Mouse (Mus musculus): ENCODE results near the gene Rin2.

The Rin2 gene

DNA sequence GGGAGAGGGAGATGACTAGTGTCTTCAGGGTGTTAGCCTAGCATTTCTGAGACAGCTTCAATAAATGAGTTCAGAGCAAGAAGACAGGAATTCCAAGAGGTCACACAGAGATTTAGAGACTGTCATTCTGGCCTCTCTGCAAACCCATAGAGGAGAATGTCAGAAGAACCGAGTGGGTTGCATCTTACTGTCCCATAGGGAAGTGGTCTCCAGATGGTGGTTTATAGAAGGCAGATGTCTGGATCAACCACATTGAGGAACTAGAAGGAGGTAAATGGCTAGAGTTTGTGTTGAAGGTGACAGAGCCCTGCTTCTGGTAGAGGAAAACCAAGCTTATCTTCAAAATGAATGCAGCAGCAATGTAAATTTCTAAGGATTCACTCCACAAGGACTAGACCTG, 61.5 kb downstream of the Rin2 start:
- no peak for DNase-seq

DNA sequence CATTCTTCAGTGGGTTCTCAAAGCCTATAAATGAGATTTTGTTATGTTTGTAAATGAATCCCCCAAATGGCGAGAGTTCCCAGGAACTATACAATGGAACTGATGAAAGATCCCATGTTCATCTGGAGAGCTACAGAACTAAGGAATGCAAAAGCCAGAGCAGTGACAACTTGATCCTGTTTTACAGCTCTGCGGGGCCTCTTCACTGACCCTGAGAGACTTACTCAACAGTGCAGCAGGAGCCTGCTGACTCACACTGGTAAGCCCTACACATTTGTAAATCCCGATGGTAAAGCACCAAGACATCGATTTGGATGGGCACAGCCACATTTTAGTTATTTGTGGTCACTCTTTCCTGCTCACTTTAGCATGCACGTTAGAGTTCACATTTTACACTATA, 62.2 kb downstream of the Rin2 start:
- DNase-seq: no peak

DNA sequence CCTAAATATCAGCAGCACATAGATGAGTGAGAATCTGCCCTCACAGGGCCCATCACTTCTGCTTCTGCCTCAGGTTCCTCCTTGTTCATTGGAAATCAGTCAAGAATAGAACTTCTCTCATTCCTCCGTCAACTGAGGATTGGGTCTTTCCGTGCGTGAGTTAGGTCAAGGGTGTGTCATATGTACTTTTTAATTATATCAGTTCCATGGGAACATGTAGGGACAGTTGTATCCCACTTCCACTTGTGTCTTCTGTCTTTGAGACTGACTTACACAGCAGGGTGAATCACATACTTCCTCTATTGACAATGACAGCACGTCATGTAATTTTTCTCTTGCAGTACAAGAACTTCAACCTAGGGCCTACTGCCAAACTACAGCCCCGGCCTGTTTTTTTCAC, 65.7 kb downstream of the Rin2 start:
- no peak for DNase-seq

DNA sequence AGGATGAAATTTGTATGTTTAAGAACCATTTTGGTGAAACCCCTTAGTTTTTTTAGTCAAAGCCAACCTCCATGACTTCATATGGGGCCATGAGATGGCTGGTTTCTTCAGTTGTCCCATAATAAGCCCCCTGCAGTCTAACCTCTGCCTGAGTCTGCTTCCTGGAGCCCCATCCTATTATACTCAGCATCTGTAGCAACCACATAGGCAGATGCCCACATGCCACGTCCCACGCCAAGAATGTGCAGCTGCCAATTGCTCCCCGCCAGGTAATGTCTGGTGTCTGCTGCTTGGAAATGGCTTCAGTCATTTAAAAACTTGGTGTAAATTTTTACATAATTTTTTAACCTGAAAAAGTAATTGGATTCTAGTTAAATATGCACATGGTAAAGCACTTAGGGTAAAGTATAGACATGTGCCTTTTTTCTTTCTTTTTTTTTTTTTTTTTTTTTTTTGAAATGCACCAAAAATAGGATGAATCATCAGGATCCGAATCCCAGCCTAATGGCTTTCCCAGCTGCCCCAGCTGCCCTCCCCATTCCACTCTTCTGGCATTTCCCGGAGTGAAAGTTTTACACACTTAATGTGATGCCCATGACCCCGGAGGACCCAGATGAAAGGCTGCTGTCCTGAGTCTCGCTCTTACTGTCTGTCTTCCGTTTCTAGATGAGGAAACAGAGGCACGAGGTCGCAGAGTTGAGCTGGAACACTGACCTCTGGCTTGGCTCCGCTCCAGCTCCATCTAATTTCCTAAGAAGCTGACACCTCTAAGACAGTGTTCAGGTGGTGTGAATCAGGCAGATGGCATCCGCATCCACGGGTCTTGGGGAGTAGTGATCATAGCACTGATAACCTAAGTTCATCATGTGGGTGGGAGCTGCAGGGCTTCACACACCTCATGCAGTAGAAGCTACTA, 68.0 kb downstream of the Rin2 start:
- no peak for DNase-seq

DNA sequence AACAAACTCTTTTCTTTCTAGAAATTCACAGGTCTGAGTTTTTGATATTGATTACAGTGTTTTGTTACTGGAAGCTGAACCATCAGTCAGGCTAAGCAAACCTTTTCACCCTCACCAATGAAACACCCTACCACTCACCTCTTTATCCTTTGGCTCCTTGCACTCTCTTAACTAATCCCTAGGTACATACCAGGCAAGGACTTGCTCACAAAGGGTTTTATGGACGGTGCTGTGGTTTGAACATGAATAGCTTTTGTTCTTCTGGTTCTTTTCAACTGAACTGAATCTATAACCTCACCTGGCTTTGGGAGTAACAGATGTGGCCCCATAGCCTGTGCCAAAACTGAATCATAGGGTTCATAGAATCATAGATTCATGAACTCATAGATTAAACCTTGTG, 71.4 kb downstream of the Rin2 start:
- no peak for DNase-seq

DNA sequence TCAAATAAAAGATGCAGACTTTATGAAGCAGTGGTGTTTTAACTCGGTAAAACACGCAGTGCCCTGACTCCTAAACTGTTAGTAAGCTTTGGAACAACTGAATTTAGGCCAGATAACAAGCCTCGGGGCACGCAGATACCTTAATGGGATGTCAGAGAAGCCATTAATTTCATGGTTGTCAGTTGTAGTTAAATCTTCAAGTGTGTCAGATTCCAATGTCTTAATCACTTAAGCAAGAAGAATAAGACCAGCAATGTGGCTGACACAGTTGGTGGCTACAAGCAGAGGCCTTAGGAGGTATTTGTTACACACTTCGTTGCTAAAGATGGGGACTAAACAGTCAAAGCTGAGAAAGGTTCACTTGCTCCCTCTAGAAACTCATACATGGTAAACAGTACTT, 74.6 kb downstream of the Rin2 start:
- DNase-seq: no peak

DNA sequence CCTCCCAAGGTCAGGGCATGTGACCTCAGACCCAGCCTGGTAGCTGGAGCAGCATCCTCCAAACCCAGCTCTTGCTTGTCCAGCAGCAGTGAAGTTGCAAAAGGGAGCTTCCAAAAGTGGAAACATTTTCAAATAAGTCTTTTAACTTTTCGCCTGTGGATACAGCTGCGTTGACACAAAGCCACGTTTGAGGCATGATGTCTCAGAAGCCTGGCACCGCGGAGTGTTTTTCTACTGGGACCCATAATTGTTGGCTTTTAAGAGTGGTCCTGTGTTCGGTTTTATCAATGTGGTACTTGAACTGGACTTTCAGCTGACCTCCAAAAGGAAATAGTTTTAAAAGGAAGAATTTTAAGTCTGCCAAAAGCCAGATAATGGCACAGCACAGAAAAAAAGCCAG, 77.6 kb downstream of the Rin2 start:
- DNase-seq: no peak

DNA sequence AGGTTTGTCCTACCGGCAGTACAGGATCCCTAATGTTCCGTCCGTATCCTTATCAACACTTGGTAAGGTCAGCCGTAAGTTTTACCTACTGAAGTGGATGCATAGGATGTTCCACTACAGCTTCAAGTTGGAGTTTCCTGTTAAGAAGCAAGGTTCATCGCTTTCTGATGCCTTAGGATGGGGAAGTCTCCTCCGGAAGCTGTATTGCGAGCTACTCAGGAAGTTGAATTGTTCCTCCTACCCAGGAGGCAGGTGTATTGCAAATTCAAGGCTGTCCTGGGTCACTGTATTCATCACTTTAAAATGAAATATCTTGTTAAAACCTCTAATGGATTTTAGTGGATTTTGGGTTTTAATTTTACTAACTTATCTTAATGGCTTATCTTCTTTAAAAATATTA, 79.0 kb downstream of the Rin2 start:
- no peak for DNase-seq

DNA sequence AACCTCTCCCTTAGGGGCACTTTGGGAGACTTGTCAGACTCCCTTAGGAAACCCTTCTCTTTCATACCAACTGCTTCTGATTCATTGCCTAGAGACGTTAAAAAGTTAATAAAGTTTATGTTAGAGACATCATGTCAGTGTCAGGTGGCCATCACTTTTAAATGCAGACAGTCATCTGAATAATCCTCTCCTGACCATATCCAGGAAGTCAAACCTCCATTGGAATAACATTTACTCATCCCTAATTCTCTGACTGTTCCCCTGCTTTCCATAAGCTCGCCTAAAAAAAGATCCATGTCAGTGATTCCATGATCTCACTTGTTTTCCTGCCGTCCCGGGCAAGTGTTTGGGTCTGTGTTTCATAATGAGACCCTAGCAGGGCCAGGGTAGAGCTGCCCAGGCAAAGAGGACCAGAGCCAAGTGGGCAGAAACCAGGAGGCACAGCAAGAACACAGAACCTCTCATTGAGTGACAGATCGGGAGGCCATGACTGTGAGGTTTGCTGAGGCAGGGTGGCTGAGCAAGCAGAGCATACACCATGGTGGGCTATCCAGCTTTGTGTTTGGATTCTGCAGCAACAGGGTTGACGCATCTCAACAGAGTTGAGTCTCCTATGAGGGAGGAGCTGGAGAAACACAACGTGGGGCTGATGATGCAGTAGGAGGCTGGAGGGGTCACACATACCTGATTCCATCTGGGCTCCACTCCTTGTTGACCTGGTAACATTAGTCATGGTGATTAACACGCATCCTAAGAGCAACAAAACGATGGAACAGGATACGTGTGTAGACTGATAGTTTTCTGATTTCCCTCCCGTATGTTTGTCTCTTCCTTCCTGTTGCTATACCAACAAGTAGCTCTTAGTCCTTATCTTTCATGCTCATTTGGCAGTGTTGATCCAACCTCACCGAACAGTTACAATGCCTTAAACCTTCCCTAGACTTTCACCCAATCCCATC, 81.1 kb downstream of the Rin2 start:
- DNase-seq: no peak

DNA sequence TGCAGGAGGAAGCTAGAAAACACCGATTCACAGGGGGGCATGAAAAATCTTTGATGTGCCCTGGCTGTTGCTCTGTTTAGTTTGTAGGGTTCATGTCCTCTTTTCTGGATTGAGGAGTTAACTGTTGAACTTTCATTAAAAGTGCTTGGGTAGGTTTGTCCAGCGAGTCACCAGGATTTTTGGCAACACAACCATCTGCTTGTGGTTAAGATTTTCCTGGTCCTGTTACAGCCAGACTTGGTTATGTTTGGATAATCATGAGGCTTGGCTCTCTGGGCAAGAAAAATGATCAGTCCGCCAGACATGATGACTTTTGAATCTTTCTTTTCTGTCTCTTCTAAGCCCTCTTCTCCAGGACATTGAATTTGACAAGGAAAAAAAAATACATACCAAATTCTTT, 85.1 kb downstream of the Rin2 start:
- DNase-seq: no peak

DNA sequence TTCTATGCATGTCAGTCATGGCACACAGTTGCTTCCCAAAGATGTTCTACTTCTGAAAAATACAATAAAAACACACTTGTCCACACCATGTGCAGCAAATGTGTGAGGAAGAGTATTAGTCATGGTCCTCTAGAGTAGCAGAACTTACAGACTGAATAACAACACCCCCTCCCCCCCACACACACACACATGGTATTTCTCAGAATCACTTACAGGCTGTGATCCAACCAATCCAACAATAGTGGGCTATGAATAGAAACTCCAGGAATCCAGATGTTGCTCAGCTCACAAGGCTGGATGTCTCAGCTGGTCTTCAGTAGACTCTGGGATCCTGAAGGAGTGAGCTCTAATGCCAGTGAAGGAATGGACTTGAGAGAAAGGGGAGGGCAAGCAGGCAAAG, 86.4 kb downstream of the Rin2 start:
- DNase-seq: no peak

DNA sequence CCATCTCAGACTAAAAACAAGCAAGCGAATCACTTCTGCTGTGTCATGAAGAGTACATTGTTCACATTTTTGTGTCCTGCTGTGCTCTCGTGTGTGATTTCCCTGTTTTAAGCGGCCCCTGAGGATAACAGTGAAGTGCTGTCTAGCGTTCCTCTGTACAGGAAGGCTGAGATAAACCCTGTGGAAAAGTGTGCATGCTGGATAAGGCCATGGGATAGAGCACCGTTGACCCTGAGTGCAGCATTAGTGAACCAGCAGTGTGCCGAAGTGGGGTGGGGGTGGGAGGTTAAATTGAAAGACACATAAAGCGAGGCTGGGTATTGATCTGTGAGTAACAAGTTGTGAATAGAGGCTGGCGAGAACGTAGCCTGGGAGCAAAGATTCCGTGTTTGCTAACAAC, 94.9 kb downstream of the Rin2 start:
- no peak for DNase-seq

DNA sequence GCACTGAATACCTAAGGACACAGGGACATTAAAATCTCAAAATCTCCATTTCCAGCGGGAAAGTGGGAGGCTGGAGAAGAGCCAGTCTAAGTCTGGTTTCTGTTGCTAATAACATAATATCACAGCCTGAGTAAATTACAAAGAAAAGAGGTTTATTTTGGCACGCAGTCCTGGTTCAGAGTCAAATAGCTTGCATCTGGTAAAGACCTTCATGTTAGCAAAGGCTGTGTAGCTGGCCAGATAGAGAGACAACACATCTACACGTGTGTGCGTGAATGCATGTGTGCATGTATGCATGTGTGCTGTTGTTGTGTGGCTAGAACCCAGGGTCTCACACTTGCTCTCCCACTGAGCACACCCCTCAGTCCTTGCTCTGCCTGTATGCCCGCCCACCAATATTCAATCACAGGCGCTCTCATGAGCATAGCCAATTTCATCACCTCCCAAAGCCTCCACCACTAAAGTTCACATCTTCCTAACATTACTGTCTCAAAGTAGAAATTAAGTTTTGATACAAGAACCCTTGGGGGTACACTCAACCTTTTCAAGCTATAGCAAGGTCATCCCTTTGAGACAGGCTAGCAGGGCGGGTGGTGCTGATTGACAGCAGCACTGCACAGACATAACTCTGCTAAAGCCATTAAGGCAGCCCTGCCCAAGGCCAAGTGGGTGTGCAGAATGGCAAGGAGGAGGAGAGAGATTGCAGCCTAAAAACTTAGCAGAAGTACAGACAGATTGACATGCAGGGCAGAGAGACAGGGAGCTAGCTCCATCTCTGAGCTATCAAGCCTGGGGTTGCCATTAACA, 95.9 kb downstream of the Rin2 start:
- DNase-seq: no peak

DNA sequence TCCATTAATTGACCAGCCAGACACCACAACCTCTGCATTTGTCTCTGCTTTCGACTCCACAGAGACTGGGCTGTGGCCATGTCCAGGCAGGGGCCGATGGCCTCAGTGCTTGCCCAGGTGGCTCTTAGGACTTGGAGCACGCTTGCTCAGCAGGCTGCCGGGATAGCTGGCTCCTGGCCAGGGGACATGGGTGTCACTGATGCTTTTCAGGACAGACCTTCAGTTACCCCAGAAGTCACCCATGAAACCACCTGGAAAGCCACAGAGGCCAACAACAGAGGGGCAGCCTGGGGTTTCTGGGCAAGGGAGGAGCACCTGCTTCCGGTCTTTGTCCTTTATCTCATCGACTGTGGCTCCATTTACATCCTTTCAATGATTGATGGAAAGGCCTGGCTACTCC, 108.2 kb downstream of the Rin2 start:
- DNase-seq: peak; percentile 65

DNA sequence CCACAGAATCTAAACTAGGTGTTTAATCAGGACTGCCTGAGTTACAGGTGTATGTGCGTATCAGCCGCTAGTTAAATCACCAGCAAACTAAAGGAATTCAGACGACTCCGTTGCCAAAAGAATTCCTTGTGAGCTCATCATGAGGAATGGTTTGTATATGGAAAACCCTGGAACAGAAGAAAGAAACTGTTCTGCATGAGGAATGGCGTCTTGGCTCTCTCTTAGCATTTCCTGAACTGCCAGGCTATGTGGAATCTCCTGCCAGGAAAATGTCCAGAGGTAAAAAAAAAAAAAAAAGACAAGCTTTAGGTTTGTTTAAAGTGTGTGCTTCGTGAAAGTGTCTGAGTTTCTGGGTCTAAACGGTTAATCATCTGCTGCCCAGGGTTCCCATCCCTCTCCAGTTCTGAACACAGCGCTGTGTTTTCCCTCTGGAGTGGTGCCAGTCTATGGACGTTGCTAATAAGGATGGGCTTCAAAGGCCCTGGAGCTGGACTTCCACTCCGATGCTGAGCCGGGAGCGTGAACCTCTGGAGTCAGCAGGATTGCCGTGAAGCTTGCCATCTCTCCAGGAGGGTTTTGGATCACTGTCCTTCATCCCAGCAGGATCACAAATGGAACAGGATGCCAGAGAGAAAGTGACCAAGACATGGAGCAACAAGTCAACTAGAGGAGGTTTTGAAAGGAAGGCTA, 109.4 kb downstream of the Rin2 start:
- no peak for DNase-seq

DNA sequence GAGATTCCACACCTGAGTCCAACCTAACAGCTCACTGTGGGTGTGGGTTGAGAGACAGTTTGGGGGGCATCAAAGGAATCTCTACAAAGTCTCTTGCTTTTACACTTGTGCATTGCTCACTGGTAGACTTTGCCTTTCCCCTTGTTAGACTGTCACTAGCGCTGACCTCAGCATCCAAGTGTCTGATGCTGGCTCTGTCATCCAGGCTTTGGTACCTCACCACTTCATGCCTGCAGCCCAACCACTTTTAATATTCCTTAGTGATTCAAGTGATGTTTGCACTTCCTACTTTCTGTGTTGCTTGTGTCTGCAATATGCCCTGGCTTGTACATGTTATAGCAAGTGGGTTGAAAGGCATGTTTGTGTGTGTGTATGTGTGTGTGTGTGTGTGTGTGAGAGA, 109.9 kb downstream of the Rin2 start:
- no peak for DNase-seq

DNA sequence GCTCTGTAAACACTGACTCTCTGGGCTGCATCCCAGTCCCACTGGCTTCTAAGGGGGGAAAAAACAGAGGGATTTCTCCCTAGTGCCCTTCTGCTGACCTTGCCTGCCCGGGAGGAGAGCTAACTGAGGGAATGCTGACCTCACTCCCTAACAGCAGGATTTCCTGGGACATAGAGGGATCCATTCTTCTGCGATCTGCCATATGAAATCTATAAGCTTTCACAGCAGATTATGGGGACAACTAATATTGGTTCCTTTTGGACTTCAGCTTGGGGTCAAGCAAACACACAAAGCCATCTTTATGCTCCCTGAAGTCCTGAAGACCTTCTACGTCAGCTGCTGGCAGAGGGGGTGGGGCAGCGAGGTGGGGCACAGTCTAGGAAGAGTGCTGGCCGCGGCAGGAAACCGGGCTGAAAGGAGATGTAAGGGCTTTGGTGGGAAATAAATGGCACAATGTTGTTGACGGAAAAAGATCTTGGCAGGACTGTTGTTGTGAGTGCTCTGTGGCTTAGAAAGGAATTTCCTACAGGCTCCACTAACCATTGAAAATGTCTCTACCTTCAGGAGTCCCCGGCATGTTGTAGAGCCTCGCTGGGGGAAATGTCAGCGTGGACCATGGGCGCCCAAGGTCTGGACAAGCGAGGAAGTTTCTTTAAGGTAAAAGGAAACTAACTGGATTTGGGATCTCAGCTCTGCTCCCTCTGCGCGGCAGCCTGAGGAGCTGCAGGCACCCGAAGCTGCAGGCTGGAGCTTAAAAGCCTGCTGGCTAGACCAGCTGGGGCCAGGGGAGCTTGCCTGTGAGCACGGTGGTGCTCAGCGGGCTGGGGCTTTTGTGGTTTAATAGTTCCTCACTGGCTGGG, 111.0 kb downstream of the Rin2 start:
- peak; percentile 84 for DNase-seq

DNA sequence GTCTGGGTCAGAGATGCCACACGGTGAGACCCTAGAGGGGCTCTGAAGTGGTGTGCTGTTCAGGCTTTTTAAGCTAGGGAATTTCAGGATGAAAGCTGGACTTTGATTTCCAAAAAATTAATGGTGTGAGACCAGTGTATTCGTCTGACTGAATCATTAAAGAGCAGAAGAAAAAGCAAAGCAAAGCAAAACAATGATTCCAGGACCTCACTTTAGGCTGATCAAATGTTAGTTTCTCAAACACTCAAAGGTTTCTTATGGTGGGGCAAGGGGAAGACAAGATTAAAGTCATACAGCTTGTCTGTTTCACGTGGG, 111.6 kb downstream of the Rin2 start:
- DNase-seq: no peak

DNA sequence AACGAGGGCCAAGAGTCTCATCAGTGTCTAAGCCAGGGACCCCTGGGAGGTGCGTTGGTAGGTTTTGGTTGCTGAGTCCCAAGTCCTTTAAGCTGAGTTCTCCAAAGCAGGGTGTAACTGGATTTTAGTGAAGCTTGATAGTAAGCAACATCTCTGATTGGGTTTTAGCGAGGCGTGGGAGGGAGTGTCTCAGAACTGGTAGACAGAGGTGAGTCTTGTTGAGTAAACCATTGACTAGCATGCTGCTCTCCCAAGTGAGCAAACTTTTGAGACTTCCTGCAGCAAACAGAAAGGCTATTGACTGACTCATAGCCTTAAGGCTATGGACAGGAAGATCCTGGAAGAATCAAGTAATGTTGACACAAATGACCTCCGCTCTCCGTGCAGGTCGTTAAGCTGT, 112.5 kb downstream of the Rin2 start:
- DNase-seq: peak; percentile 67

DNA sequence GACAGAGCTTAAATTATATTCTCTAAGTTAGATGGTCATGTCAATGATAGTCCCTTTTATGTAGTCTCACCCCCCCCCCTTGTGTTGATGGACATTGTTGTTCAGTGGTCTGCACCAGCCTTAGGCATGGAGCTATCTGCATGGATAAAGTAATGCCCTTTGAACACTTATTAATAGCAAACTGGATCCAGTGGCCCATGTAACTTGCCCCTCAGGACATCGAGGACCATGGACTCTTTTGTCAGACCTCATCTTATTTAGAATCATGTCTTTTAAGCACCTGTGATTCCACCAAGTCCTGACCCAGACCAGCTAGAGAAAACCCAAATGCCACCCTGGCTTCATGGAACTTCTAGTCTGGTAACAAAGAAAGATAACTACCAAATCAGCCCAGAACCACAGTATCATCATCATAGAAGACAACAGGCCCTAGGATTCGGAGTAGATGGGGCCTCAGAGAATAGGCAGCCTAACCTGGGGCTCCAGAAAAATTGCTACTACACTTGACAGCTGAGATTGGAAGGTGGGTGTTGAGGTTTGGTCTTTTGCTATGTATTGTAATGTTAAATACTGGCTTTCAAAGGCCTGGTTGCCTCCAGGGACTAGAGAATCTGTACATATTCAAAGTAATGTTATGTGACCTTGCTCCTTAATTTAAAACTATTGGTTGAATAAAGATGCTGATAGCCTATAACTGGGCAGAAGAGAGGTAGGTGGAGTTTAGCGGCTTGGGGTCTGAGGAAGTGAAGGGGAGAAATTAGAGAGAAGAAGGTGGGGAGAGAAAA, 113.7 kb downstream of the Rin2 start:
- DNase-seq: no peak

DNA sequence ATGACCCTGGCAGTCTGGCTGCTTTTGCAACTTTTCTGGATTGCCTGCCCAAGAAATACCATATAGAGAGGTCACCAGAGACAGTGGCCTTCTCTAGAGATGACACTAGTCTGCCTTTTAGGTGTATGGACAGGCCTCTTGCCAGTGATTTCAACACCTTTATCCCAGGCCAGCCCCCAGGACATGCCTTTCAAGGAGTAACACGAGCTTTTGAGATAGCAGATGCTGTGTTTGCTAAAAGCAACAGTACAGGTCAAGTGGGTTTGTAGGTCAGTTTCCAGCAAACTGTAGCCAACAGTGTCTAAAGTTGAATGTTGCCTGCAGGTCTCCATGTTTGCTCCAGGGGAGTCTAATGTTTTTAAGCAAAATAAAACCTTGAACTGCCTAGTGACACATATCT, 118.7 kb downstream of the Rin2 start:
- DNase-seq: no peak
